Mouse (Mus musculus): ENCODE results near the gene Pgs1. TPM values are rescaled to one million over a fixed set of nuclear protein-coding genes. Genes with fewer than 3 reads are reported as not detected.

Gene Pgs1
- total RNA-seq, 2 experiments from 2014 or later = 13.0 to 18.7 TPM

DNA sequence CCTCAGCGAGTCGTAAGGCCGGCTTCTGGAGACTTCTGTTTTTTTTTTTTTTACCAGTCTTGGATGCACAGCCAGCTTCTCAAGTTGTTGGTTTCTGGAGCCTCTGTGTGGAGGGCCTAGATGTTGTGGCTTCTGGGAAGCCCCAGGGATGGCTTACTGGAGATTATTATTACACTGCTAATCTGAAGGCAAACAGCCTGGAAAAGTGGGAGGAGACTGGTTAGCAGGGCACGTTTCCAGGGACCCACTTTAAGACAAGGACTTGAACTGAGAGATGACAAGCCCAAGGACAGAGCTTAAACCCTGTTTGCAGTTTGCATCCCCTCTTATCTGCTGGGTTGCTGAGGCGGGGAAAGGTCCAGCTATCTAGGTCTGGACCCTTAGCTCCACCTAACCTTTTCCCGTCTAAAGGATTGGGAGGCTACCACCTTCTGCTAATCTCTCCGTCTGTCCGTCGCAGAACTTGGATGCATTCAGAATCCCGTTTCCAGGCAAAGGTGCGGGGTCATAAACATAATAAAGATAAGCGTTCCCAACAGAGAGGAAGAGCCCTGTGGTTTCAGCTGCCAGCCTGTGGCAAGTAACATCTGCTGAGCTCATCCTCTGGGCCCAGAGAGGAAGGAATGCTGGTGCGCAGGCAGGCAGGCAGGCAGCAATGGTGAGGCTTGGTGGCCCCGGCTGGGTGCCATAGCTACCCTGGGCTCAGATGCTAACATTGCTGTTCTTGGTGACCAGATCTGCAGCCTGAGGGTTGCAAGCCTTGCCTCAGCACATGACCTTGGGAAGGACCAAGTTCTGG is 11.6 kb upstream of the Pgs1 start:
- peak; percentile 54 for ATAC-seq (replicated peaks; ENCODE audit: poor library complexity)

DNA sequence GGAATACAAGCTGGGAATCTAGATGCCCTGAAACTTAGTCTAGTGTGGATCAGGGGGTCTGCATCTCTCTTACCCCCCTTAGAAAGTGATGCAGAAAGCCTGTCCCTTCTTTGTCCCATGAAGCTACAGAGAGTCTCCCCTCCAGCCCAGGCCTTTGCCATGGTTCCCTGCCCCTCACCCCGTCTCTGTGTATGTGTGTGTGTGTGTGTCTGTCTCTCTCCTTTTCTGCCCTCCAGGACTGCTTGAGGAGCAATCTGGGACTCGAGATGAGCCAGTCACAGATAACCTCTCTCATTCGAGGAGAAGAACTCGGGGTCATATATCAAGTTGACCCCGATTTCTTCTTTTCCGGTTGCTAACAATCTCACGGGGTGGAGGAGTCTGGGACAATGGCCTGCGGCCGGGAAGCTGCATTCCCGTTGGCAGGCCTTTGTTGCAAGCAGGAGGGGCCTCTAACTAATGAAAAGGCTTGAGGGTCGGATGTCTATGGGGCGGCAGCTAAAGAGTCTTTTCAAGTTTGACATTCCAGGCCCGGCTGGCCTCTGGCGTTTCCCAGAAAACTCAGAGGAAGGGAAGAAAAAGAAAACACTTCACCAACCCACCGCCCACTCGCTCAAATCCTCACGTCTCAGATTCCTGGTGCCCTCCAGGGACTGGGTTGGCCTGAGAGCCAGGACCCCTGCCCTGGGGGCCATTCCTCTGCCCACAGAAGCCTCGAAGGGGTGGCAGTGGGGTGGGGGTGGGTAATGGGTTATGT is 10.7 kb upstream of the Pgs1 start:
- ATAC-seq (replicated peaks; ENCODE audit: poor library complexity) = no peak

DNA sequence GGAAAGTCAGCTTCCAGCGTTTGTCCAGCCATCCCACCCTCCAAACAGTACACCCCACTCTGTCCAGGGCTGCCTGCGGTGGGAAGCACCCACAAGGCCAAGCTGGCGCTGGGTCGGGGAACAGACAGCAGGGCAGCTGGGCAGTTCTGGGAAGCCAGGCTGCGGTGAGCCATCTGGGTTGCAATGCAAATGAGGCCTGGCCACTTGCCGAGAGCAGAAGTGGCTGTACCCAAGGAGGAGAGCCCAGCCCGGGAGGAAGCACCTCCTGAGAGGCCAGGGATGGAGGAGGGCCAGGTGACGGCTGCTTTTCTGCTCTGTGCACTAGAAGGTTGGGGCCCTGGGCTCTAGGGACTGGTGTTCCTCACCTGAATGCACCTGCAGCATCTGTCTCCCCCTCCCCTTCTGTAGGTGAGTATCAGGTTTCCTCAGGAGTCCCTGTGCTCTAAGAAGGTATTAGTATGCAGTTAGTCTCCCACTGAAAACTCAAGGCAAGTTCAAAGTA is 10.0 kb upstream of the Pgs1 start:
- ATAC-seq (replicated peaks; ENCODE audit: poor library complexity) = peak; percentile 58

GRCm38 (mm10) chr11:117977694-117978360 is 8.3 kb upstream of the Pgs1 start:
- ATAC-seq (replicated peaks; ENCODE audit: poor library complexity) = no peak

DNA sequence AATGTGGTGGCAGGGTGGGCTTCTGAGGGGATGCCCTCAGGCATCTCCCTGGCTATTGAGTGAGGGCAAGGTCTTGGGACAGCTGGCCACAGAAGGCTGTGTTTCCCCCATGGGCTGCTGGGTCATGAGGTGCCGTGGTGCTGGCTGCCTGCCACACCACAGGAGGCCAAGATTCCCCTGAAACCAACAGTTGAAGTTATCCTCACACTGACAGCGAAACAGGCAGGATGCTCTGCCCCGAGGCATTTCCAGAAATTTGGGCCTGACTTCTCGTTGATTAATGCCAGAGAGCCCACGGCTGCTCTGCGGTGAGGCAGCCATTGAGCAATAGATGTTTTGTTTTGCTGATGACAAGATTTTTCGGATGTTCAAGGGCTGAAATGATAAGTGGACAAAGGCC is 6.7 kb upstream of the Pgs1 start:
- peak; percentile 47 for ATAC-seq (replicated peaks; ENCODE audit: poor library complexity)

DNA sequence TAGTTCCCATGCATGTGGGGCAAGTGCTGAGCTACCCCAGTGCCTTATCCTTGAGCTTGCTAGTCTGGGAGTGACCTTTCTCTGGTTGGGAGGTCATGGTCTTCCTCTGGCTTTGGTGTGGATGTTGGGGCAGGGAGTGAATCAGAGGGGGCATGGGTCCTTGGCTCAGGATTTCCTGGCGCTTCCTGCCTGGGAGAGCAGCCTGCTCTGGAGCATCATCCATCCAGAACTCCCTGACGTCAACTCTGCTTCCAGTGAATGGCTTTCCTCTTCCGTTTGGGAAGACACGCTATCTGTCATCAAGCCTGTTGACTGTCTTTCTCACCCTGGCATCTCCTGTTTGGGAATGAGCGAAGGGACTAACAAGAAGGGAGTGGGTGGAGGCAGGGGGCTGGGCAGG is 3.7 kb upstream of the Pgs1 start:
- ATAC-seq (replicated peaks; ENCODE audit: poor library complexity) = no peak

GRCm38 (mm10) chr11:117983770-117984169 is 2.3 kb upstream of the Pgs1 start:
- no peak for ATAC-seq (replicated peaks; ENCODE audit: poor library complexity)

- peak; percentile 37 for ATAC-seq (replicated peaks; ENCODE audit: poor library complexity)
Measured at GRCm38 (mm10) chr11:117987032-117987451, 950 bp downstream of the Pgs1 start.

GRCm38 (mm10) chr11:117987968-117988367 is 1.9 kb downstream of the Pgs1 start:
- ATAC-seq (replicated peaks; ENCODE audit: poor library complexity) = peak; percentile 54

DNA sequence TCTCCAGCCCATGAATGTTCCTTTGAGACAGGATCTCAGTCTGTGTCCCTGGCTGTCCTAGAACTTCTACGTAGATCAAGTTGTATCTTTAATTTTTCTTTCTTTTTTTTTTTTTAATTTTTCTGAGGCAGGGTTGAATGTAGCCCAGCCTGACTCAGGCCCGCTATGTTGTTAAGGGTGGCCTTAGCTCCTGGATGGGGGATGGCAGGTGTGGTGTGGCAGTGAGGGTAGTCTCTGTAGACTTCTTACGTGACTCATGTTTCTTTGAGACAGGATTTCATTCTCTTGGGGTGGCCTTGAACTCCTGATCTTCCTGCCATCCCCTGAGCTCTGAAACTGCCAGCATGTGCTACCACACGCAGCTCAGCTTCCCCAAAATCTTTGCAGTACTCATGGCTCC is 3.1 kb downstream of the Pgs1 start:
- ATAC-seq (replicated peaks; ENCODE audit: poor library complexity) = no peak

DNA sequence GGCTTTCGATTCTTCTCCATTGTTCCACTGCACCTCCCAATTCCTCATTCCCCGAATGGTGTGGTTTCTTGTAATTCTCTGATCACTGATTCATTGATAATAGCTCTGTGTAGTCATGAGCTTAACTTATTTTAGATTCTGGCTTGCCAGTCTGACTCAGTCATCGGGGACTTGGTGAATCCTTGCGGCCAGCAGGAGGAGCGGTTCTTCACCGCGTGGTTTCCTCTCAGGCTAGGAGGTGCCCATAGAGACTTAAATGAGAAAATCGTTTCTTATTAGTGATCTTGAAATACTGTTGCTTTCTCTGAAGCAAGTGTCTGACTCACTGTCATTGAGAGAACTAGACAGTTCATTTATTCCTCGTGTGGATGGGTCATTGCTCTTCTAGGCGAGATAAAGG is 3.8 kb downstream of the Pgs1 start:
- ATAC-seq (replicated peaks; ENCODE audit: poor library complexity) = no peak

- ATAC-seq (replicated peaks; ENCODE audit: poor library complexity) = peak; percentile 76
Measured at GRCm38 (mm10) chr11:117991502-117992470, 5.7 kb downstream of the Pgs1 start.

- ATAC-seq (replicated peaks; ENCODE audit: poor library complexity) = peak; percentile 30; the same call in 1 of the 2 replicates
Measured at GRCm38 (mm10) chr11:117993190-117994175, 7.4 kb downstream of the Pgs1 start.

DNA sequence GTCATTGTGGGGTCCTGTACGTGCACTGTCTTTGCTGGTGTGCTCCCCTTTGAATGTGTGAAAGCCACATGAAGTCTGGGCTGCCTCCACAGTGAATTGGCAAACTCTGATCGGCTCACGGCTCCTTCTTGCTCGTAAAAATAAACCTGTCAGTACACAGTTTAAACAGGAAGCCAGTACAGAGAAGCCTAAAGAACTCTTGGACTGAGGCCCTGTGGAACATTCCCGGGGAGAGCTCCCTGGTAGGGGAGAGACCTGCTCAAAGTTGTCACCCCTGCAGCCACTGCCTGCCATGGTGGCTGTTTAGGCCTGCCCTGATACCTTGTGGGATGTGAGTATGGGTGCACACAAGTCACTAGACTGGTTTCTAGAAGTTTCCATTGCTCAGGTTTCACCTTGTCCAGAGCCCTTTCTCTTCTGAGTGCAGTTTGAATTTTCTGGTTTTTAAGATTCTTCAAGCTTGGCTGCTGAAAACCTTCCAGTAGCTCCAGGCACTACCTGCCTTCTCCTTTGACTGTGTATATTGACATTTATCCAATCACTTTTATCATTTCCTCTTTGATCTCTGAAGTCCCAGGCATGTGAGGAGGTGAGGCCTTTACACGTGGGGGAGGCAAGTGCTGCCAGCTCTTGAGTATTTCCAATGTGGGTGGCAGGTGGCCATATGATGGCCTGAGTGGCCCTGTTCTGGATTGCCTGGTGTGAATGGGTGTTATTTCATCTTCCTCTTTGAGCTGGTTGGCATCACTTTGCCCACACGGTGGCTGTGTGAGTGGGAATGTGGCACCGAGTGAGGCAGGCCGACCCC is 8.4 kb downstream of the Pgs1 start:
- ATAC-seq (replicated peaks; ENCODE audit: poor library complexity) = no peak

GRCm38 (mm10) chr11:117995255-117995654 is 9.2 kb downstream of the Pgs1 start:
- ATAC-seq (replicated peaks; ENCODE audit: poor library complexity) = no peak

DNA sequence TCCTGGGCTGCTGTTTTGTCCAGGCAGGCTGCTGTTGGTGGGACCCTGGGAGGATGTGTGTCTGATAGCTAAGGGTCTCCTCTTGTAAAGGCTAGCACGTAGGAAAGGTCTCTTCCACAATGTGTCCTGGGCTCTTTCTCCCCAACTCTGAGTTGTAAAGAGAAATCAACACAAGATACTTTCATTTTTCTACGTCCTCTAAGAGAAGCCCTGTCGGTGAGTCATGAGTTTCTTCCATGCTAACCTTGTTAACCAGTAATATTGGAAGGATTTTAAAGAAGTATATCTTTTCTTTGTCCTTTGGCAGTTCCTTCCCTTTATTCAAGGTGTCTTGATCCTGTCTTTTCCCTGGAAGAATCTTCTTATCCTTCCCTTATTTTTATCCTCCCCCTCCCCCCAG is 9.6 kb downstream of the Pgs1 start:
- ATAC-seq (replicated peaks; ENCODE audit: poor library complexity) = no peak

DNA sequence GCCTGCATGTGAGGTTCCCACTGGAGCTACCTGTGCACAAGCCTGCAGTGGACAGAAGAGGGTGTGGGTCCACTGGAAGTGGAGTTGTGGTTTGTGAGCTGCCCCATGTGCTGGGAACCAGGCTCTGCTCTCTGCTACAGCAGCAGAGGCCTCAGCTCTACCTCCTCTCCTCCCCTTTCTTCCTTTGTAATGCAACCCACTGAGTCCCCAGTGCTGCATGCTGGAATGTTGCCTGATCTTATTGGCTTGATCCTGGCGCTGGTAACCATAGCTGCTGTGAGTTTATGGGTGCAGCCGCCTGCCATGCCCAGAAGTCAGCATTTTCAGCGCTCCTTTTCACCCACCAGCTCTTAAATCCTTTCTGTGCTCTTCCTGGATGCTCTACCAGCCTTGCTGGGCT is 10.0 kb downstream of the Pgs1 start:
- no peak for ATAC-seq (replicated peaks; ENCODE audit: poor library complexity)

DNA sequence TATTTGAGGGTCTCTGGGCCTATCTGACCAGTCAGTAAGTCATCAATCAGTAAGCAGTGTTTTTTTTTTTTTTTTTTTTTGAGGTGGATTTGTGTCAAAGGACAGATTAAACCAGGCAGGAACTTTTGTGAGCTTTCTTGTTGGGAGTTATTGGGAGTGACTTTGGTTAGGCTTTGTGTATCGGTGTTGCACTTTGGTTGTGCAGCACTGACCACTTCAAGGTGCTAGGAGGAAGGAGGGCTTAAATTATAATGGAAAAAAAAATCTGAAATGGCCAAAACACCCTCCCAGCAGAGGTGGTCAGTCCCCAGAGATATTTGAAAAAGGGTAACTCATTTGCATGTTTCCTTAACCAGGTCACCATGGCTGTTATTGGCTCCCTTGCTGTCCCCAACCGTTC is 11.0 kb downstream of the Pgs1 start:
- ATAC-seq (replicated peaks; ENCODE audit: poor library complexity) = no peak
